Mouse (Mus musculus): Measurements from ENCODE around the gene Zfp593. TPM values are rescaled to one million over a fixed set of nuclear protein-coding genes. Genes with fewer than 3 reads are reported as not detected.

The Zfp593 gene
- polyA plus RNA-seq, 1 experiment from 2014 or later = 18.6 TPM

Other genes with a start within 250 kb of the Zfp593 start
- gene Dhdds, start 244.7 kb downstream of the Zfp593 start, polyA plus RNA-seq (2016; fragmentation: Nextera tagmentation; extraction: Ambion mirVana) = 41.1 and 42.7 TPM in 2 replicates
- gene Lin28a, start 226.8 kb downstream of the Zfp593 start, polyA plus RNA-seq (2016; fragmentation: Nextera tagmentation; extraction: Ambion mirVana) = 0.84 and 1.9 TPM in 2 replicates
- gene Zfp683, start 191.8 kb downstream of the Zfp593 start, polyA plus RNA-seq (2016; fragmentation: Nextera tagmentation; extraction: Ambion mirVana) = not detected in 2 replicates
- 0.65 and 1.5 TPM in 2 replicates for gene Crybg2, start 184.8 kb downstream of the Zfp593 start, polyA plus RNA-seq (2016; fragmentation: Nextera tagmentation; extraction: Ambion mirVana)
- 5.7 and 7.2 TPM in 2 replicates for gene Cd52, start 150.5 kb downstream of the Zfp593 start, polyA plus RNA-seq (2016; fragmentation: Nextera tagmentation; extraction: Ambion mirVana)
- gene Ubxn11, start 143.0 kb downstream of the Zfp593 start, polyA plus RNA-seq (2016; fragmentation: Nextera tagmentation; extraction: Ambion mirVana) = 7.3 and 8.0 TPM in 2 replicates
- gene Sh3bgrl3, start 116.8 kb downstream of the Zfp593 start, polyA plus RNA-seq (2016; fragmentation: Nextera tagmentation; extraction: Ambion mirVana) = 312 and 336 TPM in 2 replicates
- 26.3 and 30.3 TPM in 2 replicates for gene Cep85, start 58.5 kb downstream of the Zfp593 start, polyA plus RNA-seq (2016; fragmentation: Nextera tagmentation; extraction: Ambion mirVana)
- not detected in 2 replicates for gene Gm7534, start 42.6 kb downstream of the Zfp593 start, polyA plus RNA-seq (2016; fragmentation: Nextera tagmentation; extraction: Ambion mirVana)
- not detected in 2 replicates for gene Catsper4, start 18.2 kb downstream of the Zfp593 start, polyA plus RNA-seq (2016; fragmentation: Nextera tagmentation; extraction: Ambion mirVana)
- gene Cnksr1, start 7.2 kb downstream of the Zfp593 start, polyA plus RNA-seq (2016; fragmentation: Nextera tagmentation; extraction: Ambion mirVana) = 0.13 and 0.19 TPM in 2 replicates
- gene E130218I03Rik, start 1.9 kb downstream of the Zfp593 start, polyA plus RNA-seq (2016; fragmentation: Nextera tagmentation; extraction: Ambion mirVana) = 0.45 and 0.84 TPM in 2 replicates
- 0.33 TPM in 1 of 2 replicates, not detected in the other for gene Gm30191, start 1.3 kb upstream of the Zfp593 start, polyA plus RNA-seq (2016; fragmentation: Nextera tagmentation; extraction: Ambion mirVana)
- gene Grrp1, start 8.5 kb upstream of the Zfp593 start, polyA plus RNA-seq (2016; fragmentation: Nextera tagmentation; extraction: Ambion mirVana) = 9.7 and 10.2 TPM in 2 replicates
- 28.1 and 31.9 TPM in 2 replicates for gene Pdik1l, start 42.3 kb upstream of the Zfp593 start, polyA plus RNA-seq (2016; fragmentation: Nextera tagmentation; extraction: Ambion mirVana)
- 2.1 and 2.9 TPM in 2 replicates for gene Trim63, start 69.5 kb upstream of the Zfp593 start, polyA plus RNA-seq (2016; fragmentation: Nextera tagmentation; extraction: Ambion mirVana)
- not detected in 2 replicates for gene Slc30a2, start 97.6 kb upstream of the Zfp593 start, polyA plus RNA-seq (2016; fragmentation: Nextera tagmentation; extraction: Ambion mirVana)
- 0.40 and 0.53 TPM in 2 replicates for gene Extl1, start 138.3 kb upstream of the Zfp593 start, polyA plus RNA-seq (2016; fragmentation: Nextera tagmentation; extraction: Ambion mirVana)
- 8.1 and 8.5 TPM in 2 replicates for gene Pafah2, start 150.7 kb upstream of the Zfp593 start, polyA plus RNA-seq (2016; fragmentation: Nextera tagmentation; extraction: Ambion mirVana)
- 4,894 and 4,994 TPM in 2 replicates for gene Stmn1, start 222.7 kb upstream of the Zfp593 start, polyA plus RNA-seq (2016; fragmentation: Nextera tagmentation; extraction: Ambion mirVana)

Measured in neural tube, embryonic 12.5 days (tissue).